Mouse (Mus musculus): ENCODE data around the gene Nup205.

Nup205 gene

DNA sequence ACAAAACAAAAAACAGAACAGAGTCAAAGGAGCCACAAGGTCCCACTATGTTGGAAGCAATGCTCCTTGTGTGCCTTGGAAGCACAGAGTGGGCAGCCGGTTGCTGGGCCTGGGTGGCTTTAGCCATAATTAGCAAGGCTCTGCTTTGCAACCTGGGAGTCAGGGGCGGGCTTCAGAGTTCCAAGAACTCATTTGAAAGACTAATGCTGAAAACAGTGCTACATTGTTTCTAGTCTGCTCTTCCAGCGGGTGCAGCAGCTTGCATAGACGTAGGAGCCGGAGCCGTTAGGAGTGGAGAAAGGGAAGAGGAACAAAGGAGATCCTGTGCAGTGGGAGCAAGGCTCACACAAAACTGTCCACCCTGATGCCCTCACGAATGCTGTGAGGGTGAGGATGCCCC lies 111.7 kb downstream of the Nup205 start:
- no peak for DNase-seq

DNA sequence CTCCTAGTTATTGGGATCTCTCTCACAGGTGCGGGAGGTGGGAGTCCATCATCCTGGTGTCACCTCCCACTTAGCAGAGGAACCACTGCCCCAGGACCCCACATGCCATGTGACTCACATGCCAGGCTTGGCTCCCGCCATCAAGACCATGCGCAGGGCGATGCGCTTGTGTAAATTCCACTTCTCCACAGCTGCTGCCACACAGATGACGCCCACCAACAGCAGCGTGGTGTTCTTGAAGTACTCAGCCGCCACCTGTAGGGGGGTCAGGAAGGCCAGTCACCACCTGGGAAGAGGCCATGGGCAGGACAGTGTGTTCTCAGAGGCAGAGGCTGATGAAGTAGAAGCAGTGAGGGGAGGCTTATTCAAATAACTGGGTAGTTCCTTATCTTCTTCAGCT lies 112.5 kb downstream of the Nup205 start:
- no peak for DNase-seq

DNA sequence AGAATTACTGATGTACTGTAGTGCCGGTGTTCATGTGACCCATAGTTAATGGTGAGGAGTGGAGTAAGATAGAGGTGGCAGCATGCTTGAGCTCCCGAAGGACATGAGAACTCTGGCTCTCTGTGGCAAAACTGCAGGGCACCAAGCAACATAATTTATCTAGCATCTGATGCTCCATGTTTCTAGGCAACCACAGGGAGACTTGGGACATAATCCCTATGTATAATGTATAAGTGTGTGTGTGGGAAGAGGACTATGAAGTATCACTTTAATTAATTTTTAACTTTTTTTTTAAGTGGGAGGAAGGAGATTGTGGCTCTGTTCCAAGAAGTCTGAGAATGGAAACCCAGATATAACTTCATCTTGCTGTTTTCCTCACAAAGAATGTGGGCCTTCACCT lies 117.7 kb downstream of the Nup205 start:
- DNase-seq = no peak

DNA sequence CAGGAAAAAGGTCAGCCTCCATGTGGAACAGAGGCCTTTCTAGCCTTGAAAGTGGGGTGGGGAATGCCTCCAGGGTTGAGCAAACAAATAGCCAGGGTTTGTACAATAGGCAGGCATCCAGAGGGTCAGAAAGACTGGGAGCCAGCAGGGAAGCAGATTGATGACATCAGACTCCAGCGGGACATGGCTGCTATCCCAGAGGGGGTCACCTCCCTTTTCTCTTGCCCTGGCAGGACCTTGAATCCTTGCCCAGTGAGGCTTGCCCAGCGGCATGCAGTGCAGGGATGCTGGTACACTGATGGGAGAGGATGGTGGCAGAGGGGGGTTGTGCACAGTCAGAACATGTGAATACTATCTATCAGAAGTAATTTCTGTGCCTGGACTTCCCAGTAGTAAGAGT lies 119.8 kb downstream of the Nup205 start:
- no peak for DNase-seq
